Comparison of ENCODE assay signal across 25 mouse cellular contexts in genomic region chr2:155523706-155524105, GRCm38 (mm10). TPM values are rescaled to one million over a fixed set of nuclear protein-coding genes. Genes with fewer than 3 reads are reported as not detected.
DNase-seq lines count a peak whose midpoint lies in the region; ATAC-seq and TF ChIP-seq lines count a peak whose summit lies in the region.
"Had no signal": no experiment of that assay in that cellular context is flagged by ENCODE, and none has a peak within 500 bp of the region (broad histone marks: within the 10 kb centered on the region; RNA-seq: fewer than 3 reads in every experiment).

No protein-coding gene starts in this region.

- no peak for TF ChIP-seq POLR2A in MEL (IDR thresholded peaks at IDR 0.05; ENCODE audit: control insufficient read depth in 1 of 2, insufficient read depth in 1 of 2, low read depth in 1 of 2, low read length in 2 of 2, poor library complexity in 1 of 2)

- TF ChIP-seq CTCF in MEL (IDR thresholded peaks at IDR 0.05 in 2 of 3, conservative IDR thresholded peaks at IDR 0.05 in 1 of 3; ENCODE audit: control insufficient read depth in 1 of 3, insufficient read depth in 1 of 3, low read depth in 2 of 3, low read length in 3 of 3, poor library complexity in 1 of 3, severe bottlenecking in 1 of 3), result no peak

- peak overlapping the region; percentile 32 to 44 for H3K4me3 ChIP-seq in MEL (ENCODE audit: control insufficient read depth in 1 of 2, insufficient read depth in 1 of 2, low read depth in 2 of 2, low read length in 2 of 2)
- no peak overlapping the region for H3K4me3 ChIP-seq in hindbrain, embryonic 13.5 days
- H3K4me3 ChIP-seq: embryonic facial prominence, embryonic 10.5 days; embryonic facial prominence, embryonic 13.5 days; erythroblast, embryonic 14.5 days; forebrain, embryonic 12.5 days; forebrain, embryonic 15.5 days; hindbrain, embryonic 12.5 days had no signal

- peak overlapping the region; percentile 61; the same call in 1 of the 2 replicates for H3K9ac ChIP-seq in MEL (ENCODE audit: control insufficient read depth, low read depth, low read length, poor library complexity, severe bottlenecking)
- H3K9ac ChIP-seq in hindbrain, embryonic 13.5 days, result no peak overlapping the region
- H3K9ac ChIP-seq: embryonic facial prominence, embryonic 13.5 days; forebrain, embryonic 12.5 days; forebrain, embryonic 15.5 days; hindbrain, embryonic 12.5 days had no signal

- TF ChIP-seq EP300 in MEL (IDR thresholded peaks at IDR 0.05; ENCODE audit: low read depth in 1 of 2, low read length in 2 of 2), result peak; percentile 80 to 87

- ATAC-seq in megakaryocyte, adult 5-6 weeks (ENCODE audit: poor library complexity, severe bottlenecking), result peak; percentile 52
- ATAC-seq in hindbrain, embryonic 13.5 days (ENCODE audit: low FRiP score), result no peak
- ATAC-seq: forebrain, embryonic 15.5 days; hindbrain, embryonic 16.5 days had no signal

- 68% methylated on average over 5 of the region's 5 CpGs for WGBS in hindbrain, embryonic 13.5 days

- no peak overlapping the region for H3K4me2 ChIP-seq in hindbrain, embryonic 13.5 days
- H3K4me2 ChIP-seq: embryonic facial prominence, embryonic 13.5 days; forebrain, embryonic 12.5 days; forebrain, embryonic 15.5 days; heart, embryonic 11.5 days; hindbrain, embryonic 12.5 days had no signal

- H3K4me1 ChIP-seq in MEL (ENCODE audit: control insufficient read depth in 1 of 2, insufficient read depth in 2 of 2, low read length in 2 of 2), result peaks cover 21 to 23% of the 10 kb centered on the region in 2 experiments
- peaks cover 3% of the 10 kb centered on the region; the same call in 1 of the 2 replicates for H3K4me1 ChIP-seq in hindbrain, embryonic 13.5 days (replicated peaks)

- H3K27me3 ChIP-seq in MEL (ENCODE audit: control insufficient read depth in 1 of 2, insufficient read depth in 2 of 2, low read length in 2 of 2), result no peaks in the 10 kb centered on the region
- H3K27me3 ChIP-seq in hindbrain, embryonic 13.5 days, result no peaks in the 10 kb centered on the region
- H3K27me3 ChIP-seq: embryonic facial prominence, embryonic 13.5 days; forebrain, embryonic 12.5 days; forebrain, embryonic 15.5 days; hindbrain, embryonic 12.5 days had no signal

- no peaks in the 10 kb centered on the region for H3K9me3 ChIP-seq in MEL (replicated peaks; ENCODE audit: insufficient read depth, low read length)
- no peaks in the 10 kb centered on the region for H3K9me3 ChIP-seq in hindbrain, embryonic 13.5 days
- H3K9me3 ChIP-seq: embryonic facial prominence, embryonic 10.5 days; embryonic facial prominence, embryonic 13.5 days; forebrain, embryonic 12.5 days; forebrain, embryonic 15.5 days; hindbrain, embryonic 12.5 days had no signal

- H3K79me2 ChIP-seq in MEL (ENCODE audit: control insufficient read depth, insufficient read depth, low read length, poor library complexity), result no peaks in the 10 kb centered on the region

- peaks cover 0 to 33% of the 10 kb centered on the region in 2 experiments; a peak in 2 of 4 replicates for H3K36me3 ChIP-seq in MEL (ENCODE audit: control insufficient read depth in 1 of 2, insufficient read depth in 2 of 2, low read length in 2 of 2)
- 0 out of 2 replicates have a peak, but pooled peaks cover 5% of the 10 kb centered on the region for H3K36me3 ChIP-seq in hindbrain, embryonic 13.5 days
- H3K36me3 ChIP-seq: embryonic facial prominence, embryonic 10.5 days; embryonic facial prominence, embryonic 13.5 days; forebrain, embryonic 12.5 days; forebrain, embryonic 15.5 days; hindbrain, embryonic 12.5 days had no signal

- TF ChIP-seq RAD21 in MEL (IDR thresholded peaks at IDR 0.05; ENCODE audit: low read depth, low read length), result no peak; the same call in 1 of the 2 replicates

- DNase-seq in MEL (ENCODE audit: low read depth, low spot score) (peak; percentile 93), MEL-GATA-1-ER (ENCODE audit: extremely low read depth, low read depth) (peak; percentile 95)
- no peak for DNase-seq in frontal cortex, postnatal 10 days (ENCODE audit: low spot score in 2 of 2)
- DNase-seq in layer of hippocampus, adult 8-10 months (ENCODE audit: low spot score in 2 of 2), result no peak
- DNase-seq: adrenal gland, adult 2 months; adrenal gland, postnatal 14 days; cerebellum, adult 11 months; cerebellum, adult 2 months; cerebellum, adult 9-11 months; cerebellum, postnatal 25 days; embryo, embryonic 11 days; gastrocnemius, postnatal 10 days; gastrocnemius, postnatal 36 days; heart, adult 11 months had no signal

- H3K27ac ChIP-seq in MEL (ENCODE audit: control insufficient read depth, low read depth, low read length), result peak overlapping the region; percentile 93
- no peak overlapping the region for H3K27ac ChIP-seq in hindbrain, embryonic 13.5 days
- H3K27ac ChIP-seq: embryonic facial prominence, embryonic 10.5 days; embryonic facial prominence, embryonic 13.5 days; forebrain, embryonic 12.5 days; forebrain, embryonic 15.5 days; hindbrain, embryonic 12.5 days had no signal

TF ChIP-seq in MEL, 35 proteins besides CTCF, POLR2A, EP300 and RAD21 (continues in another document):
- TF ChIP-seq CHD2 (IDR thresholded peaks at IDR 0.05; ENCODE audit: low read length) (no peak), MXI1 (IDR thresholded peaks at IDR 0.05; ENCODE audit: low read depth, low read length) (peak; percentile 81), POLR2AphosphoS2 (IDR thresholded peaks at IDR 0.05; ENCODE audit: low read length) (no peak), RCOR1 (IDR thresholded peaks at IDR 0.05; ENCODE audit: low read depth, low read length) (peak; percentile 75), TBP (IDR thresholded peaks at IDR 0.05; ENCODE audit: low read depth, low read length) (peak; percentile 70), ZC3H11A (IDR thresholded peaks at IDR 0.05; ENCODE audit: low read depth, low read length) (0 out of 2 replicates have a peak, but pooled peaks have one; percentile 4), MAX (IDR thresholded peaks at IDR 0.05; ENCODE audit: low read length) (peak; percentile 64; the same call in 1 of the 2 replicates), GATA1 (IDR thresholded peaks at IDR 0.05; ENCODE audit: low read depth, low read length) (peak; percentile 78), KAT2A (conservative IDR thresholded peaks at IDR 0.05; ENCODE audit: low read depth, low read length) (no peak), UBTF (IDR thresholded peaks at IDR 0.05; ENCODE audit: borderline replicate concordance, insufficient read depth, low read depth, low read length) (no peak), ETS1 (IDR thresholded peaks at IDR 0.05; ENCODE audit: low read depth, low read length) (peak; percentile 84), GABPA (IDR thresholded peaks at IDR 0.05; ENCODE audit: low read depth, low read length) (no peak), SMC3 (IDR thresholded peaks at IDR 0.05; ENCODE audit: low read depth, low read length) (peak; percentile 16; the same call in 1 of the 2 replicates), NELFE (IDR thresholded peaks at IDR 0.05; ENCODE audit: low read depth, low read length) (no peak), ZNF384 (IDR thresholded peaks at IDR 0.05; ENCODE audit: low read depth, low read length) (peak; percentile 42; the same call in 1 of the 2 replicates), MEF2A (IDR thresholded peaks at IDR 0.05; ENCODE audit: extremely low read depth, insufficient replicate concordance, low read depth, low read length, poor library complexity, severe bottlenecking) (no peak), TCF12 (IDR thresholded peaks at IDR 0.05; ENCODE audit: low read depth, low read length) (peak; percentile 57), MAZ (IDR thresholded peaks at IDR 0.05; ENCODE audit: low read depth, low read length) (peak; percentile 62; the same call in 1 of the 2 replicates), ELF1 (IDR thresholded peaks at IDR 0.05; ENCODE audit: low read depth, low read length) (0 out of 2 replicates have a peak, but pooled peaks have one; percentile 18), CHD1 (IDR thresholded peaks at IDR 0.05; ENCODE audit: low read depth, low read length) (no peak), JUND (IDR thresholded peaks at IDR 0.05; ENCODE audit: low read depth, low read length) (no peak), E2F4 (IDR thresholded peaks at IDR 0.05; ENCODE audit: borderline replicate concordance, low read depth, low read length) (0 out of 2 replicates have a peak, but pooled peaks have one; percentile 35), MAFK (IDR thresholded peaks at IDR 0.05; ENCODE audit: borderline replicate concordance, low read depth, low read length) (peak; percentile 39; the same call in 1 of the 2 replicates), NRF1 (IDR thresholded peaks at IDR 0.05; ENCODE audit: insufficient read depth, low read depth, low read length, poor library complexity, severe bottlenecking) (no peak), USF1 (IDR thresholded peaks at IDR 0.05; ENCODE audit: low read depth, low read length) (no peak), SIN3A (IDR thresholded peaks at IDR 0.05; ENCODE audit: low read length) (peak; percentile 87)

RNA-seq across cellular contexts. Expression of gene Ggt7, which starts 5.7 kb away (rescaled TPM):
- total RNA-seq in MEL (2012; rRNA removed), result 1.3 and 1.8 TPM in 2 replicates
- 1 to 10 TPM in 1 of 2 experiments, not detected in 1; 2.1 TPM for polyA plus RNA-seq in MEL (2012; ENCODE audit: insufficient read depth in 1 of 2, insufficient read length in 2 of 2, low read depth in 1 of 2, low replicate concordance in 2 of 2, missing spikeins in 1 of 2)
- total RNA-seq in megakaryocyte, adult 5-6 weeks (2015), result not detected in 2 replicates
- not detected in 2 replicates for total RNA-seq in megakaryocyte, adult 5-6 weeks (2017)
- 66.3 and 73.6 TPM in 2 replicates for polyA plus RNA-seq in hindbrain, embryonic 13.5 days (2015; fragmentation: Nextera tagmentation; extraction: Ambion mirVana)
- total RNA-seq in layer of hippocampus, adult 8-10 months (2022), result 100 to 1,000 TPM; 112 to 119 (median 115) TPM
- total RNA-seq: hematopoietic stem cell, adult 5-6 weeks had no signal
- polyA plus RNA-seq: erythroblast, embryonic 14.5 days had no signal

RNA-seq across cellular contexts. Expression of gene Acss2, which starts 6.0 kb away (rescaled TPM):
- 2.9 and 5.4 TPM in 2 replicates for total RNA-seq in MEL (2012; rRNA removed)
- polyA plus RNA-seq in MEL (2012; ENCODE audit: insufficient read depth in 1 of 2, insufficient read length in 2 of 2, low read depth in 1 of 2, low replicate concordance in 2 of 2, missing spikeins in 1 of 2), result 10 to 100 TPM in 1 of 2 experiments, not detected in 1; 11.0 TPM
- total RNA-seq in megakaryocyte, adult 5-6 weeks (2015), result 8.9 and 9.6 TPM in 2 replicates
- 12.0 and 13.6 TPM in 2 replicates for total RNA-seq in megakaryocyte, adult 5-6 weeks (2017)
- polyA plus RNA-seq in hindbrain, embryonic 13.5 days (2015; fragmentation: Nextera tagmentation; extraction: Ambion mirVana), result 26.6 and 29.0 TPM in 2 replicates
- total RNA-seq in layer of hippocampus, adult 8-10 months (2022), result 10 to 100 TPM; 61.2 to 72.6 (median 61.8) TPM

RNA-seq across cellular contexts. Expression of gene Ncoa6, which starts 50.0 kb away (rescaled TPM):
- total RNA-seq in MEL (2012; rRNA removed), result 4.0 and 5.2 TPM in 2 replicates
- 10 to 100 TPM in 1 of 2 experiments, not detected in 1; 29.7 TPM for polyA plus RNA-seq in MEL (2012; ENCODE audit: insufficient read depth in 1 of 2, insufficient read length in 2 of 2, low read depth in 1 of 2, low replicate concordance in 2 of 2, missing spikeins in 1 of 2)
- total RNA-seq in megakaryocyte, adult 5-6 weeks (2015), result 65.1 and 71.0 TPM in 2 replicates
- total RNA-seq in megakaryocyte, adult 5-6 weeks (2017), result 16.7 and 24.8 TPM in 2 replicates
- 27.9 and 32.1 TPM in 2 replicates for polyA plus RNA-seq in hindbrain, embryonic 13.5 days (2015; fragmentation: Nextera tagmentation; extraction: Ambion mirVana)
- 10 to 100 TPM; 58.1 to 63.8 (median 62.3) TPM for total RNA-seq in layer of hippocampus, adult 8-10 months (2022)

Comparison
In these comparisons a context has a peak if more than half of its experiments do, and no peak if none do; other contexts are left out.
1. DNase-seq: peak in MEL (single experiment) and MEL-GATA-1-ER (single experiment); none in frontal cortex, postnatal 10 days (0 of 2) and layer of hippocampus, adult 8-10 months (0 of 2).
2. RNA of gene Ggt7, which starts 5.7 kb away (total RNA-seq): 112 to 119 TPM in layer of hippocampus, adult 8-10 months; 1.3 to 1.8 TPM in MEL and not detected in megakaryocyte, adult 5-6 weeks; every median in the first group is over 10 times any median in the second.